Mouse (Mus musculus) embryonic facial prominence, embryonic 14.5 days (tissue): ENCODE results near the gene Ext2. TPM values are rescaled to one million over a fixed set of nuclear protein-coding genes. Genes with fewer than 3 reads are reported as not detected.

Source experiments
- ATAC-seq: fragments of 200-750 bp; cut with Nextera tagmentation; 2 replicates; pipeline ENCODE4 v1.8.0; 2017; ENCODE audit warnings: low read depth, moderate number of reproducible peaks, moderate TSS enrichment
- DNase-seq: peaks from one replicate; pipeline ENCODE4 v3.0.0-alpha.2; 2015; ENCODE audit warnings: low spot score
- H3K27ac ChIP-seq: fragments of 300-500 bp; sonication (generic); replicated peaks from 2 replicates; pipeline ENCODE4 v1.5.1; 2014; ENCODE audit warnings: low read depth, mild to moderate bottlenecking, low read length, moderate library complexity
- H3K27me3 ChIP-seq: fragments of 300-500 bp; sonication (generic); replicated peaks from 2 replicates; pipeline ENCODE4 v1.6.1; 2014; ENCODE audit warnings: low read length; ENCODE audit not compliant: control insufficient read depth, insufficient read depth
- H3K36me3 ChIP-seq: fragments of 300-500 bp; sonication (generic); 2 replicates; pipeline ENCODE4 v1.6.1; 2014; ENCODE audit warnings: low read length, mixed read lengths; ENCODE audit not compliant: control insufficient read depth, insufficient read depth
- H3K4me1 ChIP-seq: fragments of 300-500 bp; sonication (generic); 2 replicates; pipeline ENCODE4 v1.6.1; 2014; ENCODE audit warnings: antibody characterized with exemption, low read length; ENCODE audit not compliant: control insufficient read depth, insufficient read depth
- H3K4me2 ChIP-seq: fragments of 300-500 bp; sonication (generic); 2 replicates; pipeline ENCODE4 v1.6.1; 2014; ENCODE audit warnings: low read depth, mild to moderate bottlenecking, low read length, moderate library complexity, mixed read lengths
- H3K4me3 ChIP-seq: fragments of 300-500 bp; sonication (generic); 2 replicates; pipeline ENCODE4 v1.5.1; 2014; ENCODE audit warnings: low read depth, mild to moderate bottlenecking, low read length
- H3K9ac ChIP-seq: fragments of 300-500 bp; sonication (generic); 2 replicates; pipeline ENCODE4 v1.6.1; 2014; ENCODE audit warnings: low read depth, mild to moderate bottlenecking, low read length, moderate library complexity, mixed read lengths
- H3K9me3 ChIP-seq: fragments of 300-500 bp; sonication (generic); 2 replicates; pipeline ENCODE4 v1.6.1; 2016; ENCODE audit warnings: low read length; ENCODE audit not compliant: control insufficient read depth
- WGBS: fragments of 180-500 bp; shearing (Covaris S2); extraction: QIAGEN DNeasy Blood & Tissue Kit; methylation state at CpG from one replicate; pipeline ENCODE4 v1.1.7; 2014; 5-methylcytosine and 5-hydroxymethylcytosine counted together
- polyA plus RNA-seq: library from polyadenylated mRNA; unstranded; fragments of >200 nt; fragmentation: Nextera tagmentation; extraction: Ambion mirVana; gene quantifications from 2 replicates; pipeline ENCODE4 v1.2.1, GENCODE M21; 2014

The Ext2 gene
- 115 and 126 TPM in 2 replicates for polyA plus RNA-seq

GRCm38 (mm10) chr2:93822045-93822749 lies at the start of gene Ext2:
TSS of gene Ext2 (minus strand) at chr2:93822568.
- ATAC-seq = peak; percentile 94
- H3K27ac ChIP-seq = peak within 1 kb of the TSS; percentile 55; the same call in 1 of the 2 replicates
- peaks cover 10% of the 10 kb centered on the region for H3K4me1 ChIP-seq
- no peaks in the 10 kb centered on the region for H3K9me3 ChIP-seq
- no peaks in the 10 kb centered on the region for H3K27me3 ChIP-seq
- H3K36me3 ChIP-seq = peaks cover 9% of the 10 kb centered on the region; the same call in 1 of the 2 replicates
- H3K4me3 ChIP-seq = peak within 1 kb of the TSS; percentile 91
- peak within 1 kb of the TSS; percentile 64 for H3K4me2 ChIP-seq
- peak; percentile 88 for DNase-seq
- WGBS = 1% methylated on average over 28 of the region's 66 CpGs
- peak within 1 kb of the TSS; percentile 95 for H3K9ac ChIP-seq

- Histone ChIP-seq H3K4me2 (no peak overlapping the region), H3K9ac (no peak overlapping the region), H3K9me3 (no peaks in the 10 kb centered on the region), H3K36me3 (no peaks in the 10 kb centered on the region), H3K4me1 (peaks cover 3% of the 10 kb centered on the region; the same call in 1 of the 2 replicates), H3K4me3 (no peak overlapping the region), H3K27me3 (no peaks in the 10 kb centered on the region), H3K27ac (no peak overlapping the region)
- 86% methylated on average over 4 of the region's 4 CpGs for WGBS
- DNase-seq = no peak
- ATAC-seq = no peak
Measured at GRCm38 (mm10) chr2:93871411-93871925, 49.1 kb upstream of the Ext2 start.

- DNase-seq (peak; percentile 66), ATAC-seq (peak; percentile 63; the same call in 1 of the 2 replicates)
- H3K27ac ChIP-seq = no peak overlapping the region
- no peaks in the 10 kb centered on the region for H3K36me3 ChIP-seq
- peaks cover 3% of the 10 kb centered on the region; the same call in 1 of the 2 replicates for H3K4me1 ChIP-seq
- 52% methylated on average over 4 of the region's 4 CpGs for WGBS
- no peak overlapping the region for H3K4me3 ChIP-seq
- H3K9ac ChIP-seq = no peak overlapping the region
- H3K27me3 ChIP-seq = no peaks in the 10 kb centered on the region
- H3K9me3 ChIP-seq = no peaks in the 10 kb centered on the region
- no peak overlapping the region for H3K4me2 ChIP-seq
Measured at GRCm38 (mm10) chr2:93870842-93871241, 48.5 kb upstream of the Ext2 start.

- H3K4me3 ChIP-seq = no peak within 1 kb of the TSS
- peaks cover 2% of the 10 kb centered on the region; the same call in 1 of the 2 replicates for H3K4me1 ChIP-seq
- no peaks in the 10 kb centered on the region for H3K27me3 ChIP-seq
- H3K4me2 ChIP-seq = no peak within 1 kb of the TSS
- no peaks in the 10 kb centered on the region for H3K9me3 ChIP-seq
- 53% methylated on average over 7 of the region's 7 CpGs for WGBS
- ATAC-seq = no peak
- no peaks in the 10 kb centered on the region for H3K36me3 ChIP-seq
- H3K9ac ChIP-seq = no peak within 1 kb of the TSS
- no peak within 1 kb of the TSS for H3K27ac ChIP-seq
- DNase-seq = no peak
Measured at GRCm38 (mm10) chr2:93869107-93869600, 46.8 kb upstream of the Ext2 start, which contains the start of gene Accsl. TSS of gene Accsl (minus strand) at chr2:93869157.

GRCm38 (mm10) chr2:93868566-93868965 lies 46.2 kb upstream of the Ext2 start:
- Histone ChIP-seq H3K4me1 (no peaks in the 10 kb centered on the region), H3K9me3 (no peaks in the 10 kb centered on the region), H3K27ac (no peak overlapping the region), H3K4me3 (no peak overlapping the region), H3K4me2 (no peak overlapping the region), H3K27me3 (no peaks in the 10 kb centered on the region), H3K9ac (no peak overlapping the region), H3K36me3 (no peaks in the 10 kb centered on the region)
- WGBS = 85% methylated on average over 11 of the region's 11 CpGs
- ATAC-seq (no peak), DNase-seq (no peak)

GRCm38 (mm10) chr2:93863229-93863628 lies 40.9 kb upstream of the Ext2 start:
- Histone ChIP-seq H3K4me1 (no peaks in the 10 kb centered on the region), H3K9me3 (no peaks in the 10 kb centered on the region), H3K4me3 (no peak overlapping the region), H3K4me2 (no peak overlapping the region), H3K36me3 (no peaks in the 10 kb centered on the region), H3K9ac (no peak overlapping the region), H3K27ac (no peak overlapping the region), H3K27me3 (no peaks in the 10 kb centered on the region)
- 63% methylated on average over 4 of the region's 4 CpGs for WGBS
- DNase-seq (no peak), ATAC-seq (no peak)

GRCm38 (mm10) chr2:93858845-93859244 lies 36.5 kb upstream of the Ext2 start:
- H3K4me3 ChIP-seq = no peak overlapping the region
- 75% methylated on average over 12 of the region's 12 CpGs for WGBS
- H3K9me3 ChIP-seq = no peaks in the 10 kb centered on the region
- H3K4me1 ChIP-seq = no peaks in the 10 kb centered on the region
- DNase-seq (no peak), ATAC-seq (no peak)
- no peak overlapping the region for H3K27ac ChIP-seq
- no peaks in the 10 kb centered on the region for H3K36me3 ChIP-seq
- no peak overlapping the region for H3K4me2 ChIP-seq
- H3K9ac ChIP-seq = no peak overlapping the region
- H3K27me3 ChIP-seq = no peaks in the 10 kb centered on the region

- DNase-seq (peak; percentile 11), ATAC-seq (no peak)
- H3K27ac ChIP-seq = no peak overlapping the region
- H3K9me3 ChIP-seq = no peaks in the 10 kb centered on the region
- 38% methylated on average over 1 of the region's 1 CpGs for WGBS
- H3K4me1 ChIP-seq = peaks cover 21% of the 10 kb centered on the region
- 0 out of 2 replicates have a peak, but pooled peaks cover 3% of the 10 kb centered on the region for H3K36me3 ChIP-seq
- no peaks in the 10 kb centered on the region for H3K27me3 ChIP-seq
- H3K4me2 ChIP-seq = no peak overlapping the region
- H3K4me3 ChIP-seq = no peak overlapping the region
- H3K9ac ChIP-seq = no peak overlapping the region
Measured at GRCm38 (mm10) chr2:93851303-93851702, 28.9 kb upstream of the Ext2 start.
